Comparison of ENCODE assay signal across 17 mouse cellular contexts in the genomic region with DNA sequence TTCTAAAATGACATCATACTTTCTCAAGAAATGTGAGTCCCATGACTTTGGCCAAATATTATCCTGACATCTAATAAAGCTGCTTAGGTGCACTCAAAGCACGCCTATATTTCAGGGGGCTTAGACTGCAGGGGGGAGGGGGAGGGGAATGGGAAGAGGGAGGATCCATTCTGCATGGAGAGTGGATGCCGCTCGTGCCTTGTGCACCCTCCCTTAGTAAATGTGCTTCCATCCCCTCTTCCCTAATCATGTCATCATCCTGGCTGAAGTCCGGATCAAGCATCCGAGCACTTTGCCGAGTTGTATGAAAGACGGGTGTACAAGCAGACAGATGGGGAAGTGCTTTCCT.
"Had no signal": no experiment of that assay in that cellular context is flagged by ENCODE, and none has a peak within 500 bp of the region (broad histone marks: within the 10 kb centered on the region; RNA-seq: fewer than 3 reads in every experiment).

No protein-coding gene starts in this region.

- H3K9me3 ChIP-seq: limb, embryonic 15.5 days; liver, embryonic 12.5 days; liver, embryonic 15.5 days; lung, embryonic 15.5 days; midbrain, embryonic 13.5 days; stomach, embryonic 15.5 days had no signal

- H3K9ac ChIP-seq: limb, embryonic 15.5 days; liver, embryonic 12.5 days; liver, embryonic 15.5 days; lung, embryonic 15.5 days; midbrain, embryonic 13.5 days; stomach, embryonic 15.5 days had no signal

- ATAC-seq: inflammation-experienced regulatory T-cells, adult 6 months; intestine, embryonic 16.5 days; liver, embryonic 12.5 days; midbrain, embryonic 13.5 days; midbrain, embryonic 16.5 days had no signal

- H3K4me1 ChIP-seq: limb, embryonic 15.5 days; liver, embryonic 12.5 days; liver, embryonic 15.5 days; lung, embryonic 15.5 days; stomach, embryonic 15.5 days had no signal

- DNase-seq: layer of hippocampus, adult 9-11 months; lung, adult 18-20 months; lung, postnatal 10 days; lung, postnatal 36 days; right cerebral cortex, postnatal 25 days; spleen, adult 18-20 months; thymus, postnatal 25 days had no signal

- H3K27me3 ChIP-seq: limb, embryonic 15.5 days; liver, embryonic 12.5 days; liver, embryonic 15.5 days; lung, embryonic 15.5 days; midbrain, embryonic 13.5 days; stomach, embryonic 15.5 days had no signal

- H3K36me3 ChIP-seq: limb, embryonic 15.5 days; liver, embryonic 12.5 days; liver, embryonic 15.5 days; lung, embryonic 15.5 days; midbrain, embryonic 13.5 days; stomach, embryonic 15.5 days had no signal

- H3K4me2 ChIP-seq: limb, embryonic 15.5 days; liver, embryonic 12.5 days; liver, embryonic 15.5 days; lung, embryonic 15.5 days; midbrain, embryonic 13.5 days; stomach, embryonic 15.5 days had no signal

- H3K4me3 ChIP-seq: layer of hippocampus, adult 2 months; limb, embryonic 15.5 days; liver, embryonic 12.5 days; liver, embryonic 15.5 days; lung, embryonic 15.5 days; midbrain, embryonic 13.5 days; stomach, embryonic 15.5 days had no signal

- H3K27ac ChIP-seq: layer of hippocampus, adult 2 months; limb, embryonic 15.5 days; liver, embryonic 12.5 days; liver, embryonic 15.5 days; lung, embryonic 15.5 days; midbrain, embryonic 13.5 days; stomach, embryonic 15.5 days had no signal
